8 mouse cellular contexts compared by ENCODE assay signal in the genomic region with DNA sequence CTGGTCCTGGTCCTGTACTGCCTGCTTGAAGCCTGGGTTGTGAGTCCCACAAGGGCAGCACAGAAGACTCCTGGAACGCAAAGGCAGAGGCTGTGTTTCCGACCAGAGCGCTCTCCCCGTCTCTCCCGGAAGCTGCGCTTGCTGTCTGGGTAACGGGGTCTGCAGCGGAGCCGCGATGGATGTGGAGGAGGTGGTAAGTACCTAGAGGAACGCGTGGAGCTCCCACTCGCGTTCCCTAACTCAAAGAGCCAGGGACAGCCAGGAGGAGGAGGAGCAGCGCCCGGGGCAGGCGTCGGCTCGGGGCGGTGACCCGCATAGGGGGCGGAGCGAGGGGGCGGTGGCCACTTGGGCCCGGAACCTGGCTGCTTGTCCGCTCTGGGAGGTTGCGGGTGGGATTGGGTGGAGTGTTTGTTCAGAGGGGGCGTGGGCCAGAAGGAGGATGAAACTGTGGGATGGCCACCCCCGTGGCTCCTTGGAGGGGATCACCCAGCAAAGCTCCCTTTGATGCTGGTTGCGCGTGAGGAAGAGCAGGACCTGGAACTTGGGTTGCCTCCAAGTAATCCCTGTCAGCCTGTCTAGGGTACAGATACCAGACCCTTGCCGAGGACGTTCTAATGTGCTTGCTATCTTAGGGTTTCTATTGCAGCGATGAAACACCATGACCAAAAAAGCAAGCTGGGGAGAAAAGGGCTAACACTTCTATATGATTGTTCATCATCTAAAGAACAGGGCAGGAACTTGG.
DNase-seq lines count a peak whose midpoint lies in the region; ATAC-seq lines count a peak whose summit lies in the region.
"Not testable (repeated sequence)": the region's sequence is repeated elsewhere in the genome, so short reads cannot be mapped to it uniquely, and the experiment has no call there.

No protein-coding gene starts in this region.

- peak overlapping the region; percentile 44 for H3K4me3 ChIP-seq in intestine, embryonic 14.5 days (ENCODE audit: low read depth, low read length)

- intact Hi-C loops in left cerebral cortex, postnatal 14 days (cut with DNase I): not testable (repeated sequence)

- H3K27me3 ChIP-seq in intestine, embryonic 14.5 days (replicated peaks; ENCODE audit: control insufficient read depth, insufficient read depth, low read length): not testable (repeated sequence)

- H3K4me2 ChIP-seq in intestine, embryonic 14.5 days (ENCODE audit: low read length): peak overlapping the region; percentile 52

- not testable (repeated sequence) for H3K4me1 ChIP-seq in intestine, embryonic 14.5 days (replicated peaks; ENCODE audit: control insufficient read depth, insufficient read depth, low read length)

- not testable (repeated sequence) for H3K9me3 ChIP-seq in intestine, embryonic 14.5 days (ENCODE audit: control insufficient read depth, low read length)

- H3K27ac ChIP-seq in intestine, embryonic 14.5 days (ENCODE audit: low read depth): not testable (repeated sequence)

- ATAC-seq in intestine, embryonic 14.5 days (replicated peaks; ENCODE audit: low FRiP score, low TSS enrichment, low read depth): peak; percentile 94
- peak; percentile 99 for ATAC-seq in megakaryocyte progenitor cell, adult 5-6 weeks (replicated peaks; ENCODE audit: poor library complexity)

- peak overlapping the region; percentile 34 for H3K9ac ChIP-seq in intestine, embryonic 14.5 days (ENCODE audit: low read length)

- DNase-seq in adrenal gland, adult 18-20 months (ENCODE audit: low spot score in 2 of 2): peak; percentile 74 to 77
- peak; percentile 59 for DNase-seq in embryo, embryonic 10.5 days (ENCODE audit: low spot score)
- DNase-seq in gastrocnemius, postnatal 25 days: peak; percentile 76
- peak; percentile 86 for DNase-seq in intestine, embryonic 14.5 days (ENCODE audit: low spot score)
- DNase-seq in left cerebral cortex, postnatal 14 days (ENCODE audit: low spot score in 2 of 2): peak; percentile 60 to 74
- peak; percentile 73 to 75 for DNase-seq in right cerebral cortex, postnatal 10 days (ENCODE audit: low spot score in 2 of 2)
- DNase-seq in urinary bladder, postnatal 14 days (ENCODE audit: low spot score): peak; percentile 67

- 2% methylated on average over 34 of the region's 34 CpGs for WGBS in intestine, embryonic 14.5 days

- H3K36me3 ChIP-seq in intestine, embryonic 14.5 days (ENCODE audit: control insufficient read depth, insufficient read depth, low read length): not testable (repeated sequence)
